Mouse (Mus musculus): ENCODE results near the gene Ankrd39. TPM values are rescaled to one million over a fixed set of nuclear protein-coding genes. Genes with fewer than 3 reads are reported as not detected.

Ankrd39 gene
- polyA plus RNA-seq, 1 experiment from 2014 or later, result 26.0 TPM

- no peak overlapping the region for H3K4me2 ChIP-seq
Measured at GRCm38 (mm10) chr1:36523332-36524013, 23.8 kb downstream of the Ankrd39 start.

DNA sequence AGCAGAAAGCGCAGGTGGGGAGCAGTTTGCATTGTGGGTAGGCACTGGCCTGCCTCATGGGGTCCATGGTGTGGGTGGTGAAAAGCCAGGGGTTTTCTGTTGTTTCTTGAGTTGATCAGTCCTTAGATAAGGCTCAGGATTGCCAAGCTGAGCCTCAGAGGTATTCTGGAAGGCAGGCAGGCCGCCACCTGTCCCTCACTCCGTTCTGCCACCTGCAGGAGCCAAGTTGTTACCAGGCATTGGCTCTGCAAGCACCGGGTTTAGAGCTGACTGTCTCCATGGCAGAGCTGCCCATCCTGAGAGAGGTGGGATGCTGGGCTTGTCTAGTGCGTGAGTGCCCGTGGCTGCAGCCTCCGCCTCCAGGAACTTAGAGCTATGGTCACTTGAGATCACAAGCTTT, 25.0 kb downstream of the Ankrd39 start:
- ATAC-seq (ENCODE audit: borderline replicate concordance, extremely low read depth, low FRiP score, low TSS enrichment), result no peak
- 84% methylated on average over 7 of the region's 7 CpGs for WGBS
- Histone ChIP-seq H3K9ac (no peak overlapping the region), H3K9me3 (no peaks in the 10 kb centered on the region), H3K4me1 (no peaks in the 10 kb centered on the region), H3K4me3 (no peak overlapping the region), H3K27ac (no peak overlapping the region), H3K4me2 (no peak overlapping the region), H3K27me3 (no peaks in the 10 kb centered on the region), H3K36me3 (peaks cover 69% of the 10 kb centered on the region)

More at GRCm38 (mm10) chr1:36523332-36524013, 23.8 kb downstream of the Ankrd39 start:
- H3K9ac ChIP-seq, result no peak overlapping the region
- H3K27ac ChIP-seq, result 0 out of 2 replicates have a peak overlapping the region, but pooled peaks have one; percentile 18
- WGBS, result 56% methylated on average over 9 of the region's 9 CpGs
- no peak overlapping the region for H3K4me3 ChIP-seq
- H3K27me3 ChIP-seq, result no peaks in the 10 kb centered on the region
- H3K9me3 ChIP-seq, result no peaks in the 10 kb centered on the region
- H3K4me1 ChIP-seq, result no peaks in the 10 kb centered on the region; the same call in 1 of the 2 replicates
- peaks cover 69% of the 10 kb centered on the region for H3K36me3 ChIP-seq
- no peak for ATAC-seq (ENCODE audit: borderline replicate concordance, extremely low read depth, low FRiP score, low TSS enrichment)

DNA sequence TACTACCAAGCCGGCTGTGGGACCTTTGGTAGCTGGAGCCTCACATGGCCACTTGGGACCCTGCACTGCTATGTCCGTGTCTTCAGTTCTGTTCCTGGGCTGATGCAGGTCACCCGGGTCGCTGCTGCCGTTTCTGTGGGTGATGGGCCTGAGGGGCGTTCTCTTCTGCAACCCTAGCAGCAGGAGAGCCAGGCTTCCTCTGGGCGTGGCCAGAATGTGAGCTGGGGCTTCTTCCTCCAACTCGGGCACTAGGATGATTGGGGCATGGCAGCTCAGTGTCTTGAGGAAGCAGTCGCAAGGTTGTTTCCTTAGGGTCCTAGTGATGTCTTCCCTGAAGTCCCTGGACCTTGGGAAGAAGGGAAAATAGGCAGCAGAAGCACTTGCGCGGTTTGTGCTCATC, 27.6 kb downstream of the Ankrd39 start:
- Histone ChIP-seq H3K36me3 (peaks cover 46% of the 10 kb centered on the region), H3K4me3 (no peak overlapping the region)
- 67% methylated on average over 11 of the region's 11 CpGs for WGBS

DNA sequence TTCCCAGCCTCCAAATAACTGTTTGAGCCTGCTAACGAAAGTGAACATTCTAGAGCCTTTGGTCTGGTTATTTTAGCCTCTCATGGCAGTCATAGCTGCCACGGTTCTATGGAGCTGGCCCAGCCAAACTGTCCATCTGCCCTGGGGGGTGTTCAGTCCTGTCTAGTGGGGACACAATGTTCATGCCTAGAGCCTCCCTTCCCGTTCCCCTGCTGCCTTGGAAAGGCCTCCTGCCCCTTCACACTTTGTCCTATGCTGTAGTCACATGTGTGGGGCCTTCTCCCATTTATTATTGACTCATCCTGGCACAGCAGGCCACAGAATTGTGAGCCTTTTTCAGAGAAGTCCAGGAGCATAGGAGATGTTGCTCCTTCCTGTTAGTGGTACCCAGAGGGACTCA, 29.0 kb downstream of the Ankrd39 start:
- H3K9ac ChIP-seq, result no peak overlapping the region
- H3K4me3 ChIP-seq, result no peak overlapping the region
- no peak for ATAC-seq (ENCODE audit: borderline replicate concordance, extremely low read depth, low FRiP score, low TSS enrichment)
- peaks cover 38% of the 10 kb centered on the region for H3K36me3 ChIP-seq
- peaks cover 19% of the 10 kb centered on the region for H3K4me1 ChIP-seq
- H3K27ac ChIP-seq, result no peak overlapping the region
- no peak overlapping the region for H3K4me2 ChIP-seq
- H3K27me3 ChIP-seq, result no peaks in the 10 kb centered on the region
- WGBS, result 81% methylated on average over 3 of the region's 3 CpGs
- H3K9me3 ChIP-seq, result no peaks in the 10 kb centered on the region

More for the DNA sequence above, 27.6 kb downstream of the Ankrd39 start:
- H3K27me3 ChIP-seq, result no peaks in the 10 kb centered on the region
- H3K9me3 ChIP-seq, result no peaks in the 10 kb centered on the region
- no peak overlapping the region for H3K27ac ChIP-seq
- H3K4me2 ChIP-seq, result no peak overlapping the region
- peaks cover 6% of the 10 kb centered on the region for H3K4me1 ChIP-seq
- H3K9ac ChIP-seq, result no peak overlapping the region
- no peak for ATAC-seq (ENCODE audit: borderline replicate concordance, extremely low read depth, low FRiP score, low TSS enrichment)

GRCm38 (mm10) chr1:36513718-36514117, 33.5 kb downstream of the Ankrd39 start:
- 50% methylated on average over 2 of the region's 2 CpGs for WGBS
- Histone ChIP-seq H3K9ac (peak overlapping the region; percentile 90), H3K4me1 (peaks cover 25% of the 10 kb centered on the region), H3K4me2 (peak overlapping the region; percentile 97), H3K27me3 (no peaks in the 10 kb centered on the region), H3K9me3 (0 out of 2 replicates have a peak, but pooled peaks cover 3% of the 10 kb centered on the region), H3K27ac (no peak overlapping the region), H3K4me3 (peak overlapping the region; percentile 100), H3K36me3 (0 out of 2 replicates have a peak, but pooled peaks cover 2% of the 10 kb centered on the region)
- no peak for ATAC-seq (ENCODE audit: borderline replicate concordance, extremely low read depth, low FRiP score, low TSS enrichment)

- Histone ChIP-seq H3K36me3 (no peaks in the 10 kb centered on the region), H3K9me3 (0 out of 2 replicates have a peak, but pooled peaks cover 3% of the 10 kb centered on the region), H3K4me2 (peak overlapping the region; percentile 97), H3K27ac (no peak overlapping the region), H3K9ac (peak overlapping the region; percentile 90), H3K4me3 (peak overlapping the region; percentile 100), H3K27me3 (no peaks in the 10 kb centered on the region), H3K4me1 (peaks cover 25% of the 10 kb centered on the region)
- 0% methylated on average over 1 of the region's 1 CpGs for WGBS
- no peak for ATAC-seq (ENCODE audit: borderline replicate concordance, extremely low read depth, low FRiP score, low TSS enrichment)
Measured at GRCm38 (mm10) chr1:36513310-36513709, 33.9 kb downstream of the Ankrd39 start.

DNA sequence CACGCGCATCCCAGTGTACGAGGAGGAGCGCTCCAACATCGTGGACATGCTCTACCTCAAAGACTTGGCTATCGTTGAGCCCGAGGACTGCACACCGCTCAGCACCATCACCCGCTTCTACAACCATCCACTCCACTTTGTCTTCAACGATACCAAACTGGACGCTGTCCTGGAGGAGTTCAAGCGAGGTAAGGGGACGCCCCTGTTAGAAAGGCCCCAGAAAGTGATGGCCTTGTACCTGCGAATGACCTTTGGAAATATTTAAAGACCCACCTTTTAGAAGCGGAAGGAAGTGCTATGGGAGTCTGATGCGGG, 34.3 kb downstream of the Ankrd39 start:
- Histone ChIP-seq H3K4me2 (peak overlapping the region; percentile 97), H3K27ac (peak overlapping the region; percentile 99), H3K27me3 (no peaks in the 10 kb centered on the region), H3K9ac (peak overlapping the region; percentile 90), H3K9me3 (0 out of 2 replicates have a peak, but pooled peaks cover 3% of the 10 kb centered on the region), H3K36me3 (no peaks in the 10 kb centered on the region), H3K4me1 (peaks cover 25% of the 10 kb centered on the region), H3K4me3 (peak overlapping the region; percentile 100)
- WGBS, result 1% methylated on average over 16 of the region's 16 CpGs
- ATAC-seq (ENCODE audit: borderline replicate concordance, extremely low read depth, low FRiP score, low TSS enrichment), result no peak

DNA sequence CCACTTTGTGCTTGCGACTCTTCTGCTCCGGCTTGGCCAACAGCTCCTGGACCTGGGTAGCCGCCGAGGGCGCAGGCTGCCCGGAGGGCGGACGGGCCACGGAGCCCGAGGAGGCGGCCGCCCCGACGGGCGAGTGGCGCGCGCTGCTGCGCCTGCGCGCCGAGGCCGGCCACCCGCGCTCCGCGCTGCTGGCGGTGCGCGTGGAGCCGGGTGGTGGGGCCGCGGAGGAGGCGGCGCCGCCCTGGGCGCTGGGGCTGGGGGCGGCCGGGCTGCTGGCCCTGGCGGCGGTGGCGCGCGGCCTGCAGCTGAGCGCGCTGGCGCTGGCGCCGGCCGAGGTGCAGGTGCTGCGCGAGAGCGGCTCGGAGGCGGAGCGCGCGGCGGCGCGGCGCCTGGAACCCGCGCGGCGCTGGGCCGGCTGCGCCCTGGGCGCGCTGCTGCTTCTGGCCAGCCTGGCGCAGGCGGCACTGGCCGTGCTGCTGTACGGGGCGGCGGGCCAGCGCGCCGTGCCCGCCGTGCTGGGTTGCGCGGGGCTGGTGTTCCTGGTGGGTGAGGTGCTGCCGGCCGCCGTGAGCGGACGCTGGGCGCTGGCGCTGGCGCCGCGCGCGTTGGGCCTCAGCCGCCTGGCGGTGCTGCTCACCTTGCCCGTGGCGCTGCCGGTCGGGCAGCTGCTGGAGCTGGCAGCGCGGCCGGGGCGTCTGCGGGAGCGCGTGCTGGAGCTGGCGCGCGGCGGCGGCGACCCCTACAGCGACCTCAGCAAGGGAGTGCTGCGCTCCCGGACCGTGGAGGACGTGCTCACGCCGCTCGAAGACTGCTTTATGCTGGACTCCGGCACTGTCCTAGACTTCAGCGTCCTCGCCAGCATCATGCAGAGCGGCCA, 34.9 kb downstream of the Ankrd39 start:
- ATAC-seq (ENCODE audit: borderline replicate concordance, extremely low read depth, low FRiP score, low TSS enrichment), result peak; percentile 60

GRCm38 (mm10) chr1:36511289-36512021, 35.8 kb downstream of the Ankrd39 start, which contains the start of gene Cnnm3:
Gene Cnnm3 (plus strand): TSS chr1:36511867.
- Histone ChIP-seq H3K4me1 (peaks cover 25% of the 10 kb centered on the region), H3K4me3 (peak within 1 kb of the TSS; percentile 100), H3K9ac (peak within 1 kb of the TSS; percentile 90), H3K4me2 (peak within 1 kb of the TSS; percentile 97), H3K9me3 (0 out of 2 replicates have a peak, but pooled peaks cover 3% of the 10 kb centered on the region), H3K36me3 (0 out of 2 replicates have a peak, but pooled peaks cover under 1% of the 10 kb centered on the region), H3K27ac (peak within 1 kb of the TSS; percentile 99), H3K27me3 (no peaks in the 10 kb centered on the region)
- peak; percentile 99 for ATAC-seq (ENCODE audit: borderline replicate concordance, extremely low read depth, low FRiP score, low TSS enrichment)
- 2% methylated on average over 50 of the region's 51 CpGs for WGBS

More for the DNA sequence above, 34.9 kb downstream of the Ankrd39 start:
- Histone ChIP-seq H3K4me2 (peak overlapping the region; percentile 97), H3K4me1 (peaks cover 25% of the 10 kb centered on the region), H3K4me3 (peak overlapping the region; percentile 100), H3K27me3 (no peaks in the 10 kb centered on the region), H3K36me3 (no peaks in the 10 kb centered on the region), H3K9me3 (0 out of 2 replicates have a peak, but pooled peaks cover 3% of the 10 kb centered on the region), H3K27ac (peak overlapping the region; percentile 99), H3K9ac (peak overlapping the region; percentile 90)
- under 1% methylated on average over 111 of the region's 126 CpGs for WGBS

DNA sequence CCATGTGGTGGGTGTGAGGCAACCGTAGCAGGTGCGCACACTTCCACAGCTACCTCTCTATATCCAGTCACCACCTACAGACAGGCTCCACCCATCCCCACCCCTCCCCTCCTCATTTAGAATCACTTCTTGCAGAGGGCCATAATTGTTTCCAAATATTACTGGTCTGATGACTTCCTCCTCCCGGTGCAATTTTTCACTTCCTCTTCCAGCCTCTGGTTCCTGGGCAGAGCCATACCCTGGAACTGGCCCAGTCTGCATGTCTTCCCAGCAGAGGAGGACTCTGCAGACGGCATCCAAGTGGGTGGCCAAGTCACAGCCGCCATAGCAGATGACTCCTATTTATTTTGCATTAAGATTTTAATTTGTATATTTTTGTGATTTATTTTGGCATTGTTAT, 39.0 kb downstream of the Ankrd39 start:
- Histone ChIP-seq H3K27me3 (no peaks in the 10 kb centered on the region), H3K9me3 (0 out of 2 replicates have a peak, but pooled peaks cover 3% of the 10 kb centered on the region), H3K27ac (no peak overlapping the region), H3K4me2 (no peak overlapping the region), H3K4me3 (no peak overlapping the region), H3K36me3 (0 out of 2 replicates have a peak, but pooled peaks cover 3% of the 10 kb centered on the region), H3K4me1 (peaks cover 6% of the 10 kb centered on the region), H3K9ac (no peak overlapping the region)
- ATAC-seq (ENCODE audit: borderline replicate concordance, extremely low read depth, low FRiP score, low TSS enrichment), result no peak
- 67% methylated on average over 5 of the region's 5 CpGs for WGBS

DNA sequence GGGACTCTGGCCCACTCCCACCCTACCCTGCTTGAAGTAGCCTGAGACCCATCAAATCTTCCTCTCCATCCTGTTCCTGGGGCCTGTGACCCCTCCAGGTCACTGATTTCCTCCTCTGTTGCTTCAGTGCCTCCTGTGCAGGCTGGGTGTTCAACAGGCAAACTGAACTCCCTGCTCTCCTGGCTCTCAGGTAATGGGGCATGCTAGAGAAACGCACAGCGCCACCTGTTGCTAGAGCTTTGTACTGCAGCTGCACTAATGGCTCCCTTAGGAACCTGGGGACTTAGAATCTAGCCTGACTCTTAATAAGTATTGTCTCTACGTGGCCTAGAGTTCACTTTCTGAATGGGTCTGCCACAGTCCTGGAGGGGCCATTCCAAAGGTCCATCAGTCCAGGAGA, 46.0 kb downstream of the Ankrd39 start:
- Histone ChIP-seq H3K4me2 (no peak overlapping the region), H3K27me3 (no peaks in the 10 kb centered on the region), H3K9me3 (no peaks in the 10 kb centered on the region), H3K9ac (no peak overlapping the region), H3K4me3 (no peak overlapping the region), H3K4me1 (no peaks in the 10 kb centered on the region), H3K27ac (no peak overlapping the region), H3K36me3 (0 out of 2 replicates have a peak, but pooled peaks cover 2% of the 10 kb centered on the region)
- 0 out of 2 replicates have a peak, but pooled peaks have one; percentile 8 for ATAC-seq (ENCODE audit: borderline replicate concordance, extremely low read depth, low FRiP score, low TSS enrichment)
- 6% methylated on average over 3 of the region's 3 CpGs for WGBS
